Mouse (Mus musculus) neutrophil, adult 5-6 weeks (primary cell): ENCODE results near the gene Gm13271. TPM values are rescaled to one million over a fixed set of nuclear protein-coding genes. Genes with fewer than 3 reads are reported as not detected.
A peak's percentile ranks its signal among the peaks of the same experiment; 100 is the strongest.
"Not testable (repeated sequence)": the region's sequence is repeated elsewhere in the genome, so short reads cannot be mapped to it uniquely, and the experiment has no call there.

Experiments used
- ATAC-seq: fragments of 151-379, 151-347 bp; 2 replicates; pipeline ENCODE4 v1.8.0; 2017; ENCODE audit warnings: mild to moderate bottlenecking, moderate TSS enrichment; ENCODE audit not compliant: insufficient number of reproducible peaks, poor library complexity, low FRiP score, severe bottlenecking; ENCODE audit errors: extremely low read depth
- total RNA-seq: library from RNA; stranded (forward); fragments of 200-1000 nt; gene quantifications from 2 replicates; pipeline ENCODE4 v1.2.3, GENCODE M21; 2017

Gm13271 gene
- total RNA-seq, 1 experiment from 2014 or later: not detected

DNA sequence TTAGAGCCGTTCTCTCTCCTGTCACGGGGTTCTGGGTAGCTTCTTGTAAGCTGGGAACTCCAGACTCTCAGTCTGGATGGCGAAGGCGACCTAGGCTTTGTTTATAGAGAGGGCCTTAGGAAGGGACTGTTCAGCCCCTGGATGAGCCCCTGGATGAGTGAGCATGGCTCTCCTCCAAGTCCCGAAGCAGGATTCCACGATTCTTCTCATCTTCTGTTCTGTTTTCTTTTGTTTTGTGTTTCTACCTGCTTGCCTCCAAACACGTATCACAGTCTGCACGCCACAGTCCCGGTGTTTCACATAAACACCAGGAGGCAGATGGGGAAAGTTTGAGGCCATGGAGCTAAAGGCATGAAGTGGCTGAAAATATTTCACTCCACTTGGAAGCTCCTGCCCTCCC lies 4.1 kb downstream of the Gm13271 start:
- not testable (repeated sequence) for ATAC-seq

DNA sequence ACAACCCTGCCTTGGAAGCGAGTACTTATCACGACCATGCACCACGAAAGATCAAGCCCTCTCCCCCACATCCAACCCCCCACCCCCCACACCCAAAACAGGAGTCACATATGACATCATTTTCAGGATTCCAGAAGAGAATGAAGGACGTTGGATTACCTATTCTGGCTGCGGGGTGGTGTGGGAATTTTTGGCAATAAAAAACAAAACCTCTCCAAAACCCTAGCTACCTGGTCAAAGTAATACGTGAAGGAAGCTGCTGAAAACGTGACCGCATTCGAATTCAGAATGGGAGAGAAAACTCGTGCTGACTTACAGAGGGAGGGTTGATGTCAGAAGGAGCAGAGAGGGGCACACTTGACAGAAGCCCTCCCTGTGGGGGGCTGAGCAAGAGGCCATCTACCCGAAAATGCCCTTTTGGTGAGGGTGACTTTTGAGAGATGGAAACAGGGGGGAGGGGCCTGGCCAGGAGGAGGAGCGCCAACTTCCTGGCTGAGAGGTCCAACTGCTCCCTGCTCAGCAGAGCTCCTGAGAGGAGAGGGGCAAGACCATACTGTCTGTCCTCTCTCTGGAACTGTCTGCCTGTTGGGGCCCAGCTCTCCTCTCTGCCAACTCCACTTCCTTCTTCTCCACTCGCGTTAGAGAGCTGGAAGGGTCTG lies 5.1 kb downstream of the Gm13271 start, which contains the start of gene Gm13283:
Gene Gm13283, plus strand, starts transcription at position 510 of the 659 bp plus-strand sequence.
- not testable (repeated sequence) for ATAC-seq

DNA sequence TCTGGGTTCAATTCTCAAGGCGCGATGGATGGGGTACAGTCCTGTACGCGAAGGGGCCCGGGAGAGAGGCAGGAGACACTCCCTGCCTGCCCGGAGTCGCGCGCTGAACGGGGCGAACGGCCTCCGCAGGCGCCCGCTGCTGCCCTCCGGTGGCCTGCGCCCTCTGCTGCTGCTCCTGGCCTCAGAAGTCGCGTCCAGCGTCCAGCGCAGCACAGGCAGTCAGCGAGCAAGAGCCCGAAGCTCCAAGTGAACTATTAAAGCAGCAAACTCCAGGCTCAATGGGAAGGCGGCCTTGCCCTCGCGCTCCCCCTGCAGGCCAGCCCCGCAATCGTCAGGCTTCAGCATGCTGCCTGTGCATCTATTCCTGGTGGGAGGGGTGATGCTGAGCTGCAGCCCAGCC lies 5.8 kb downstream of the Gm13271 start:
- ATAC-seq: not testable (repeated sequence)

DNA sequence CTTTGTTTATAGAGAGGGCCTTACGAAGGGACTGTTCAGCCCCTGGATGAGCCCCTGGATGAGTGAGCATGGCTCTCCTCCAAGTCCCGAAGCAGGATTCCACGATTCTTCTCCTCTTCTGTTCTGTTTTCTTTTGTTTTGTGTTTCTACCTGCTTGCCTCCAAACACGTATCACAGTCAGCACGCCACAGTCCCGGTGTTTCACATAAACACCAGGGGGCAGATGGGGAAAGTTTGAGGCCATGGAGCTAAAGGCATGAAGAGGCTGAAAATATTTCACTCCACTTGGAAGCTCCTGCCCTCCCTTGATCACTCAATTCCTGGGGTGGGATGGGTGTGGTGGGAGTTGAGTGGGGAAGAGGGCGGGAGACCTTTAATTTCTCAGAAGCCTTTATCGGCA lies 7.1 kb downstream of the Gm13271 start:
- ATAC-seq: not testable (repeated sequence)

- ATAC-seq: not testable (repeated sequence)
Measured at GRCm38 (mm10) chr4:88762341-88762740, 7.7 kb downstream of the Gm13271 start.

DNA sequence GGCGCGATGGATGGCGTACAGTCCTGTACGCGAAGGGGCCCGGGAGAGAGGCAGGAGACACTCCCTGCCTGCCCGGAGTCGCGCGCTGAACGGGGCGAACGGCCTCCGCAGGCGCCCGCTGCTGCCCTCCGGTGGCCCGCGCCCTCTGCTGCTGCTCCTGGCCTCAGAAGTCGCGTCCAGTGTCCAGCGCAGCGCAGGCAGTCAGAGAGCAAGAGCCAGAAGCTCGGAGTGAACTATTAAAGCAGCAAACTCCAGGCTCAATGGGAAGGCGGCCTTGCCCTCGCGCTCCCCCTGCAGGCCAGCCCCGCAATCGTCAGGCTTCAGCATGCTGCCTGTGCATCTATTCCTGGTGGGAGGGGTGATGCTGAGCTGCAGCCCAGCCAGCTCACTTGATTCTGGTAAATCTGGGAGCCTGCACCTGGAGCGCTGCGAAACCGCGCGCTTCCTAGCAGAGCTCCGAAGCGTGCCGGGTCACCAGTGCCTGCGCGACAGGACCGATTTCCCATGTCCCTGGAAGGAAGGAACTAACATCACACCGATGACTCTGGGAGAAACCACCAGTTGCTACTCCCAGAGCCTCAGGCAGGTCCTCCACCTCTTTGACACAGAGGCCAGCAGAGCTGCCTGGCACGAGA lies 8.8 kb downstream of the Gm13271 start:
- ATAC-seq: peak; percentile 85

GRCm38 (mm10) chr4:88773534-88773933 lies 18.9 kb downstream of the Gm13271 start, which contains the start of gene Gm13290:
Gene Gm13290 (plus strand): TSS chr4:88773834.
- ATAC-seq: not testable (repeated sequence)

DNA sequence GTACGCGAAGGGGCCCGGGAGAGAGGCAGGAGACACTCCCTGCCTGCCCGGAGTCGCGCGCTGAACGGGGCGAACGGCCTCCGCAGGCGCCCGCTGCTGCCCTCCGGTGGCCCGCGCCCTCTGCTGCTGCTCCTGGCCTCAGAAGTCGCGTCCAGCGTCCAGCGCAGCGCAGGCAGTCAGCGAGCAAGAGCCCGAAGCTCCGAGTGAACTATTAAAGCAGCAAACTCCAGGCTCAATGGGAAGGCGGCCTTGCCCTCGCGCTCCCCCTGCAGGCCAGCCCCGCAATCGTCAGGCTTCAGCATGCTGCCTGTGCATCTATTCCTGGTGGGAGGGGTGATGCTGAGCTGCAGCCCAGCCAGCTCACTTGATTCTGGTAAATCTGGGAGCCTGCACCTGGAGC lies 22.0 kb downstream of the Gm13271 start, which contains the start of gene Gm13289:
Gene Gm13289, plus strand, starts transcription at position 301 of the 400 bp plus-strand sequence.
- not testable (repeated sequence) for ATAC-seq

GRCm38 (mm10) chr4:88779550-88779949 lies 24.9 kb downstream of the Gm13271 start, which contains the start of gene Gm13272:
Gene Gm13272 (plus strand): TSS chr4:88779850.
- not testable (repeated sequence) for ATAC-seq

DNA sequence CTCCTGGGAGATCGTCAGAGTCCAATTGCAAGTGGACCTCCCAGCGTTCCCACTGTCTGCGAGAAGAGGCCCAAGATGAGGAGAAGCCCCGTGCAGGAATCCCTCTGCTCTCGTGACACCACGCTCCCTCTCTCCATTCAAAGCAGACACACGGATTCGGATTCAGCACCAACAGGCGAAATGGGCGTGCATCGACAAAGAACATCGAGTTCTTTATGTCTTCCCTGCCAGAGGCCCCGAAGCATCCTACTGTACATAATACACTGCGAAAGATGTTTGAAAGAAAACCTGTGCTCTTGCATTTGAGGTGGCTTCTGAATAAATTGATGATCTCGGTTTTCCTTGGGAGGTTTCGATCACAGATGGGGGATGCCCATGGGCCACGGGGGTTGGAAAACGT lies 25.7 kb downstream of the Gm13271 start:
- not testable (repeated sequence) for ATAC-seq

GRCm38 (mm10) chr4:88781831-88782230 lies 27.2 kb downstream of the Gm13271 start, which contains the start of gene Ifnz:
Gene Ifnz (plus strand): TSS chr4:88782131.
- ATAC-seq: not testable (repeated sequence)

DNA sequence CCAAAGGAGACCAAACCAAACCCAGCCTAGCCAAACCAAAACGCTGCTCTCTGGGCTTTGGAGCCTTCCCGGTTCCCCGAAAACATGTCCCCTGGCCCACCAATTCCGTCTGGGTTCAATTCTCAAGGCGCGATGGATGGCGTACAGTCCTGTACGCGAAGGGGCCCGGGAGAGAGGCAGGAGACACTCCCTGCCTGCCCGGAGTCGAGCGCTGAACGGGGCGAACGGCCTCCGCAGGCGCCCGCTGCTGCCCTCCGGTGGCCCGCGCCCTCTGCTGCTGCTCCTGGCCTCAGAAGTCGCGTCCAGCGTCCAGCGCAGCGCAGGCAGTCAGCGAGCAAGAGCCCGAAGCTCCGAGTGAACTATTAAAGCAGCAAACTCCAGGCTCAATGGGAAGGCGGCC lies 27.7 kb downstream of the Gm13271 start:
- not testable (repeated sequence) for ATAC-seq

DNA sequence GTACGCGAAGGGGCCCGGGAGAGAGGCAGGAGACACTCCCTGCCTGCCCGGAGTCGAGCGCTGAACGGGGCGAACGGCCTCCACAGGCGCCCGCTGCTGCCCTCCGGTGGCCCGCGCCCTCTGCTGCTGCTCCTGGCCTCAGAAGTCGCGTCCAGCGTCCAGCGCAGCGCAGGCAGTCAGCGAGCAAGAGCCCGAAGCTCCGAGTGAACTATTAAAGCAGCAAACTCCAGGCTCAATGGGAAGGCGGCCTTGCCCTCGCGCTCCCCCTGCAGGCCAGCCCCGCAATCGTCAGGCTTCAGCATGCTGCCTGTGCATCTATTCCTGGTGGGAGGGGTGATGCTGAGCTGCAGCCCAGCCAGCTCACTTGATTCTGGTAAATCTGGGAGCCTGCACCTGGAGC lies 30.7 kb downstream of the Gm13271 start, which contains the start of gene Gm13276:
Gene Gm13276, plus strand, starts transcription at position 301 of the 400 bp plus-strand sequence.
- ATAC-seq: not testable (repeated sequence)

DNA sequence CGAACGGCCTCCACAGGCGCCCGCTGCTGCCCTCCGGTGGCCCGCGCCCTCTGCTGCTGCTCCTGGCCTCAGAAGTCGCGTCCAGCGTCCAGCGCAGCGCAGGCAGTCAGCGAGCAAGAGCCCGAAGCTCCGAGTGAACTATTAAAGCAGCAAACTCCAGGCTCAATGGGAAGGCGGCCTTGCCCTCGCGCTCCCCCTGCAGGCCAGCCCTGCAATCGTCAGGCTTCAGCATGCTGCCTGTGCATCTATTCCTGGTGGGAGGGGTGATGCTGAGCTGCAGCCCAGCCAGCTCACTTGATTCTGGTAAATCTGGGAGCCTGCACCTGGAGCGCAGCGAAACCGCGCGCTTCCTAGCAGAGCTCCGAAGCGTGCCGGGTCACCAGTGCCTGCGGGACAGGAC lies 33.7 kb downstream of the Gm13271 start, which contains the start of gene Gm13277:
Gene Gm13277, plus strand, starts transcription at position 231 of the 400 bp plus-strand sequence.
- not testable (repeated sequence) for ATAC-seq

DNA sequence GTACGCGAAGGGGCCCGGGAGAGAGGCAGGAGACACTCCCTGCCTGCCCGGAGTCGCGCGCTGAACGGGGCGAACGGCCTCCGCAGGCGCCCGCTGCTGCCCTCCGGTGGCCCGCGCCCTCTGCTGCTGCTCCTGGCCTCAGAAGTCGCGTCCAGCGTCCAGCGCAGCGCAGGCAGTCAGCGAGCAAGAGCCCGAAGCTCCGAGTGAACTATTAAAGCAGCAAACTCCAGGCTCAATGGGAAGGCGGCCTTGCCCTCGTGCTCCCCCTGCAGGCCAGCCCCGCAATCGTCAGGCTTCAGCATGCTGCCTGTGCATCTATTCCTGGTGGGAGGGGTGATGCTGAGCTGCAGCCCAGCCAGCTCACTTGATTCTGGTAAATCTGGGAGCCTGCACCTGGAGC lies 36.6 kb downstream of the Gm13271 start, which contains the start of gene Gm13278:
Gene Gm13278, plus strand, starts transcription at position 301 of the 400 bp plus-strand sequence.
- not testable (repeated sequence) for ATAC-seq

GRCm38 (mm10) chr4:88793936-88794675 lies 39.4 kb downstream of the Gm13271 start, which contains the start of gene Gm13275:
Gene Gm13275 (plus strand): TSS chr4:88794487.
- not testable (repeated sequence) for ATAC-seq

DNA sequence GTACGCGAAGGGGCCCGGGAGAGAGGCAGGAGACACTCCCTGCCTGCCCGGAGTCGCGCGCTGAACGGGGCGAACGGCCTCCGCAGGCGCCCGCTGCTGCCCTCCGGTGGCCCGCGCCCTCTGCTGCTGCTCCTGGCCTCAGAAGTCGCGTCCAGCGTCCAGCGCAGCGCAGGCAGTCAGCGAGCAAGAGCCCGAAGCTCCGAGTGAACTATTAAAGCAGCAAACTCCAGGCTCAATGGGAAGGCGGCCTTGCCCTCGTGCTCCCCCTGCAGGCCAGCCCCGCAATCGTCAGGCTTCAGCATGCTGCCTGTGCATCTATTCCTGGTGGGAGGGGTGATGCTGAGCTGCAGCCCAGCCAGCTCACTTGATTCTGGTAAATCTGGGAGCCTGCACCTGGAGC lies 42.4 kb downstream of the Gm13271 start, which contains the start of gene Gm13279:
Gene Gm13279, plus strand, starts transcription at position 301 of the 400 bp plus-strand sequence.
- not testable (repeated sequence) for ATAC-seq

- ATAC-seq: not testable (repeated sequence)
Measured at GRCm38 (mm10) chr4:88799365-88799764, 44.7 kb downstream of the Gm13271 start, which contains the start of gene Gm13285. Gene Gm13285 (plus strand): TSS chr4:88799665.

- not testable (repeated sequence) for ATAC-seq
Measured at GRCm38 (mm10) chr4:88802954-88803353, 48.3 kb downstream of the Gm13271 start, which contains the start of gene Gm13287. Gene Gm13287 (plus strand): TSS chr4:88803254.
